Mouse (Mus musculus) lung, embryonic 14.5 days (tissue): ENCODE measurements around the gene Filip1. TPM values are rescaled to one million over a fixed set of nuclear protein-coding genes. Genes with fewer than 3 reads are reported as not detected.

Experiments
- ATAC-seq: fragments of 200-750 bp; cut with Nextera tagmentation; 2 replicates; pipeline ENCODE4 v1.8.0; 2017; ENCODE audit warnings: mild to moderate bottlenecking, moderate TSS enrichment, moderate library complexity; ENCODE audit not compliant: insufficient read depth
- DNase-seq: peaks from one replicate; pipeline ENCODE4 v3.0.0-alpha.2; 2015
- H3K27ac ChIP-seq: fragments of 300-500 bp; sonication (generic); 2 replicates; pipeline ENCODE4 v1.5.1; 2014; ENCODE audit warnings: low read depth, mild to moderate bottlenecking, moderate library complexity
- H3K27me3 ChIP-seq: fragments of 300-500 bp; sonication (generic); 2 replicates; pipeline ENCODE4 v1.6.1; 2014; ENCODE audit warnings: low read length, control low read depth; ENCODE audit not compliant: insufficient read depth
- H3K36me3 ChIP-seq: fragments of 300-500 bp; sonication (generic); 2 replicates; pipeline ENCODE4 v1.6.1; 2014; ENCODE audit warnings: control low read depth; ENCODE audit not compliant: insufficient read depth
- H3K4me1 ChIP-seq: fragments of 300-500 bp; sonication (generic); 2 replicates; pipeline ENCODE4 v1.6.1; 2014; ENCODE audit warnings: antibody characterized with exemption, control low read depth; ENCODE audit not compliant: insufficient read depth
- H3K4me2 ChIP-seq: fragments of 300-500 bp; sonication (generic); 2 replicates; pipeline ENCODE4 v1.6.1; 2014; ENCODE audit warnings: mild to moderate bottlenecking
- H3K4me3 ChIP-seq: fragments of 300-500 bp; sonication (generic); 2 replicates; pipeline ENCODE4 v1.5.1; 2014; ENCODE audit warnings: low read depth, low read length
- H3K9ac ChIP-seq: fragments of 300-500 bp; sonication (generic); 2 replicates; pipeline ENCODE4 v1.6.1; 2014
- H3K9me3 ChIP-seq: fragments of 300-500 bp; sonication (generic); 2 replicates; pipeline ENCODE4 v1.6.1; 2016; ENCODE audit warnings: low read depth, low read length, control low read depth
- CTCF ChIP-seq: IDR thresholded peaks from 2 replicates; pipeline ENCODE4 v1.5.1; 2016; ENCODE audit warnings: antibody characterized with exemption, low read depth
- WGBS: fragments of 180-500 bp; shearing (Covaris S2); extraction: QIAGEN DNeasy Blood & Tissue Kit; methylation state at CpG from one replicate; pipeline ENCODE4 v1.1.7; 2014; 5-methylcytosine and 5-hydroxymethylcytosine counted together
- polyA plus RNA-seq: library from polyadenylated mRNA; unstranded; fragments of >200 nt; fragmentation: Nextera tagmentation; extraction: Ambion mirVana; gene quantifications from 2 replicates; pipeline ENCODE4 v1.2.1, GENCODE M21; 2014

Gene Filip1
- polyA plus RNA-seq, 1 experiment from 2014 or later = 12.2 TPM

- Histone ChIP-seq H3K27me3 (no peaks in the 10 kb centered on the region), H3K9ac (no peak overlapping the region), H3K4me2 (no peak overlapping the region), H3K4me1 (peaks cover 23% of the 10 kb centered on the region; the same call in 1 of the 2 replicates), H3K27ac (no peak overlapping the region), H3K4me3 (no peak overlapping the region), H3K9me3 (no peaks in the 10 kb centered on the region), H3K36me3 (no peaks in the 10 kb centered on the region)
- no peak for DNase-seq
- 89% methylated on average over 8 of the region's 8 CpGs for WGBS
- no peak; the same call in 1 of the 2 replicates for TF ChIP-seq CTCF
- no peak for ATAC-seq
Measured at GRCm38 (mm10) chr9:79973582-79973981, 39.1 kb downstream of the Filip1 start.

GRCm38 (mm10) chr9:79972705-79973104 lies 39.9 kb downstream of the Filip1 start:
- WGBS = 26% methylated on average over 6 of the region's 6 CpGs
- ATAC-seq (peak; percentile 42; the same call in 1 of the 2 replicates), DNase-seq (peak; percentile 81)
- Histone ChIP-seq H3K36me3 (no peaks in the 10 kb centered on the region), H3K27me3 (no peaks in the 10 kb centered on the region), H3K4me2 (peak overlapping the region; percentile 0; the same call in 1 of the 2 replicates), H3K9ac (no peak overlapping the region), H3K4me1 (peaks cover 17% of the 10 kb centered on the region; the same call in 1 of the 2 replicates), H3K4me3 (no peak overlapping the region), H3K9me3 (no peaks in the 10 kb centered on the region), H3K27ac (no peak overlapping the region; the same call in 1 of the 2 replicates)
- no peak for TF ChIP-seq CTCF

DNA sequence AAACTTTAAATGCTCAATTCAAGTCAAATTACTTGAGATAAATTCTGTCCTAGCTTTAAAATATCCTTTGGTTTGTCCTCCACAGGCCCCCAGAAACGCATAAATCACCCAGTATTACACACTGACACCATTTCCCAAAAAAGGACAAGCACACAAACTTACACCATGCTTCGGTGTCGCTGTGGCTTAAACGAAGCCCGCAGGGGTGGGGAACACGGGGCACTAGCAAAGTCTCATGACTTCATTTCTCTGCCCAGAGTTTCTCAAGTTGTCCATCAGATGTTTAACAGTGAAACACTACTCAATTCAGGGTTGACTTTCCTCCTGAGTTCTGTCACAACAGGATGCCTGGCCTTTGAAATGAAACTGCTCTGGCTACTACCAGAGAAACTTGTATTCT lies 41.0 kb downstream of the Filip1 start:
- Histone ChIP-seq H3K27ac (peak overlapping the region; percentile 33; the same call in 1 of the 2 replicates), H3K27me3 (no peaks in the 10 kb centered on the region), H3K4me3 (no peak overlapping the region), H3K4me2 (no peak overlapping the region), H3K9ac (no peak overlapping the region), H3K9me3 (no peaks in the 10 kb centered on the region), H3K4me1 (peaks cover 17% of the 10 kb centered on the region; the same call in 1 of the 2 replicates), H3K36me3 (no peaks in the 10 kb centered on the region)
- no peak for TF ChIP-seq CTCF
- DNase-seq (no peak), ATAC-seq (no peak)
- 57% methylated on average over 6 of the region's 6 CpGs for WGBS

DNA sequence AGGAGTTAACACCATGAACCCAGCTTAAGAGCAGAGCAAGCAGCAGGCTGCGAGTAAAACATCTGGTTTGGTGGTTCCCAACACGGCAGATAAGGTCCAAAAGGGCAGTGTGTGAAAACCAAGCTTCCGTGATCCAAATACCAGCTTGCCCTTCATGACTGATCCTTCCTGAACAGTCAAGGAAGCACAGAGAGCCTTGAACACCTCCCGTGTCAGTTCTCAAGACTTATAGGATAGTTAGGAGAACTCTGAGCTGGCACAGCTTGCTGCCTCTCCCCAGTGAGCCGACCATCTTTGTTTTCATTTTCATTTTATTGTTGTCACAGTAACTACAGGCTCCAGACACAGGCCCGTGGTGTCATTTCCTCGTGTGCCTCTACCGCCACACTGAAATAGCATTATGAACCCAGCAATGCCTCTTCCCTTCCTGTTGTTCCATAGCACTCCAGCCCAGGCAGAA lies 42.0 kb downstream of the Filip1 start:
- no peaks in the 10 kb centered on the region for H3K27me3 ChIP-seq
- no peak overlapping the region for H3K9ac ChIP-seq
- H3K4me2 ChIP-seq = no peak overlapping the region
- TF ChIP-seq CTCF = no peak
- peak overlapping the region; percentile 58; the same call in 1 of the 2 replicates for H3K27ac ChIP-seq
- H3K4me1 ChIP-seq = peaks cover 21% of the 10 kb centered on the region
- 50% methylated on average over 8 of the region's 8 CpGs for WGBS
- no peaks in the 10 kb centered on the region for H3K9me3 ChIP-seq
- ATAC-seq (no peak), DNase-seq (peak; percentile 40)
- H3K4me3 ChIP-seq = no peak overlapping the region
- no peaks in the 10 kb centered on the region for H3K36me3 ChIP-seq

DNA sequence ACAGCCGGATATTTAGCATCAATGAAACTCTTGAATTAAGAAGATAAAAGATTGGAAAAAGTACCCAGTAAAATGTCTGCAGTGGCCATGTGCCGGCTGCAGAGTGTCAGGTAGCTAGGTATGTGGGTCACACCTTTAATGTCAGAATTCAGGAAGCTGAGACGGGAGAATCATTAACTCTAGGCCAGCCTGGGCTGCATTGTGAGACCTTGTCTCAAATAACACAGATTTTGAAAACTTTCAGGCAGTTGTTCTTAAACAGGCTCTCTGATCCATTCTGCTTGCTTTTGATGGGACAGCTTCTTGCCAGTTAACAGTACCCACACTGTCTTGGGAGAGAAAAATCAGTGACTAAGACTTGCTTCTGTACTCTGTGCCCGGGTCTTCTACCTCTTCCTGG lies 43.1 kb downstream of the Filip1 start:
- H3K27ac ChIP-seq = no peak overlapping the region
- H3K9ac ChIP-seq = no peak overlapping the region

GRCm38 (mm10) chr9:79966711-79967487 lies 45.8 kb downstream of the Filip1 start:
- no peak for TF ChIP-seq CTCF
- no peak overlapping the region for H3K4me2 ChIP-seq
- no peak overlapping the region for H3K27ac ChIP-seq
- H3K4me3 ChIP-seq = no peak overlapping the region
- H3K9me3 ChIP-seq = no peaks in the 10 kb centered on the region
- DNase-seq (no peak), ATAC-seq (no peak)
- H3K27me3 ChIP-seq = no peaks in the 10 kb centered on the region
- H3K4me1 ChIP-seq = peaks cover 16% of the 10 kb centered on the region
- no peak overlapping the region for H3K9ac ChIP-seq
- WGBS = 66% methylated on average over 12 of the region's 12 CpGs
- no peaks in the 10 kb centered on the region for H3K36me3 ChIP-seq

More for the DNA sequence above, 43.1 kb downstream of the Filip1 start:
- H3K36me3 ChIP-seq = no peaks in the 10 kb centered on the region
- no peak overlapping the region for H3K4me3 ChIP-seq
- no peak overlapping the region for H3K4me2 ChIP-seq
- peaks cover 20% of the 10 kb centered on the region for H3K4me1 ChIP-seq
- DNase-seq (no peak), ATAC-seq (no peak)
- 73% methylated on average over 4 of the region's 4 CpGs for WGBS
- H3K27me3 ChIP-seq = no peaks in the 10 kb centered on the region
- TF ChIP-seq CTCF = no peak
- H3K9me3 ChIP-seq = no peaks in the 10 kb centered on the region

DNA sequence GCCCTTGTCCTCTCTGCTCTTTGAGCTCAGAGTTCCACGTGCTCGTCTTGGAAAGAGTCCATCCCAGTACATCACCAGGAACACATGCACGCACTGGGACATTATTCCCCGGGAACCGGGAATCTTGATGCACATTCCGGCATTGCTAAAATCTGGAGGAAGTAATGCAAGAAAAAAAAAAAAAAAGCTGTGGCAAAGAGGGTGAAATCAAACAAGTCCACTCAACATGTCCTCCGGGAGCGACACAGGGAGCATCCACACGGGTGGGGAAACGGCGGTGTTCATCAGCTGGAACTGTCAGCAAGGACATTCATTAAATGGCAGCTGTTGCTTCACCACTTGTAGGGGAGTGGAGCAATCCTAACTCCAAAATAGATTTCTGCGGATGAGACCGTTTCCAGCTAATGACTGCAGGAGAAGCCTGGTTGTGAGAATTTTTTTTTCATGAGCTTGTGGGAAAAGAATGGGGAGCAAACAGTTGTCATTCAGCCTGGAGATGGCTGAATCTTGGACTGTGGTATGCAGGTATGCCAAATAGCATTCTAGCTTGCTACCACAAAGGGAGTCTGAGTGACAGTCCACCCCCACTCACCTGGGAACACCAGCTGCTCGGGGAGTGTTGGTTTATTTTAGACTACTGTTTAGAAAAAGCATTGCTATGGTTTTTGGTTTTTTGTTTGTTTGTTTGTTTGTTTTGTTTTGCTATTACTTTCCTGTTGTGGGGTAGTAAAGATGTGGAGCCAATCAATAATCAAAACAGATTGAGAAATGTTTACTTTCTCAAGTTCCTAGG lies 46.9 kb downstream of the Filip1 start:
- no peak for TF ChIP-seq CTCF
- no peaks in the 10 kb centered on the region for H3K9me3 ChIP-seq
- DNase-seq (peak; percentile 69), ATAC-seq (no peak; the same call in 1 of the 2 replicates)
- H3K4me3 ChIP-seq = no peak overlapping the region
- H3K9ac ChIP-seq = no peak overlapping the region
- no peak overlapping the region for H3K27ac ChIP-seq
- H3K4me2 ChIP-seq = peak overlapping the region; percentile 44
- H3K36me3 ChIP-seq = no peaks in the 10 kb centered on the region
- peaks cover 16% of the 10 kb centered on the region; the same call in 1 of the 2 replicates for H3K4me1 ChIP-seq
- WGBS = 39% methylated on average over 14 of the region's 14 CpGs
- no peaks in the 10 kb centered on the region for H3K27me3 ChIP-seq
